Mouse (Mus musculus) spleen, adult 12 weeks (tissue): ENCODE results near the gene Klrb1c.
"Not testable (repeated sequence)": the region's sequence is repeated elsewhere in the genome, so short reads cannot be mapped to it uniquely, and the experiment has no call there.

ENCODE experiments used
- DNase-seq: peaks from one replicate; pipeline ENCODE4 v3.0.0; 2022; ENCODE audit warnings: low spot score

Gene Klrb1c

GRCm38 (mm10) chr6:128789115-128789514 lies at the start of gene Klrb1c:
Klrb1c (minus strand) TSS chr6:128789215.
- DNase-seq: no peak

DNA sequence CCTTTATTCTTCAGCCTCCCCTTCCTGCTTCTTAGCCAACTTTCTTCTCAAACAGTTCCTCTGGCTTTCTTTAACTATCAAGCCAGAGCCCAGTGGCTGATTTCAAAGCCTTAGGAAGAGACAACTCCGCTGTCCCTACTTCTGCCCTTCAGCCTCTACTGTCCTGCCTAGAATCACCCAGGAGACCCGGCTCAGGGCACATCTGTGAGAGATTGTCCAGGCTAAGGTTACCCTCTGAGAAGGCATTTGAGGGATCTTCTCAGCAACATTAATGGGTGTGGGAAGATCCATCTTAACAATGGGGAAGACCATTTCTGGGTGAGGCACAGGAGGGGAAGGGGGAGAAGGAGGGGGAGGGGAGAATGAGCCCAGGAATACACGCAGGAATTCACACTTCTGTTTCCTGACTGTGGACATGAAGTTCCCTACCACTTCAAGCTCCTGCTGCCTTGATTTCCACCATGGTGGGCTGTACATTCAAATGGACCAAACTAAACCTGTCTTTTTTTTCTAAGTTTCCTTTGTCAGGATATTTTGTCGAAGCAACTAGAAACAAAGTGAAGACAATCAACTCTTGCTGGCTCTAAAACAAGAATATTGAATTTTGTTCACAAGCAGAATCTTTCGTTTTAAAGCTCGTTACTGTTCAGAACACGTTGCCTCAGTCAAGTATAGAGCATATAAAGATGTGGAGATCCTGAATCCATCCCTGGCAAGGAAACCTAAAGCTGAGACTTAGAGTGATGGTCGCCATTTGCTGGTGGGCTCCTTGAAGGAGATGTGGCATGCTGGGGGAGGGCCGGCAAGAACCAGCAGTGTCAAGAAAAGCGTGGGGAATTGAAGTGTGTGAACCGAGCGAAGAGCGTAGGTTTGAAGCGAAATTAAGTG lies 48.7 kb upstream of the Klrb1c start:
- no peak for DNase-seq

- no peak for DNase-seq
Observed at GRCm38 (mm10) chr6:128836955-128837334, 47.9 kb upstream of the Klrb1c start.

DNA sequence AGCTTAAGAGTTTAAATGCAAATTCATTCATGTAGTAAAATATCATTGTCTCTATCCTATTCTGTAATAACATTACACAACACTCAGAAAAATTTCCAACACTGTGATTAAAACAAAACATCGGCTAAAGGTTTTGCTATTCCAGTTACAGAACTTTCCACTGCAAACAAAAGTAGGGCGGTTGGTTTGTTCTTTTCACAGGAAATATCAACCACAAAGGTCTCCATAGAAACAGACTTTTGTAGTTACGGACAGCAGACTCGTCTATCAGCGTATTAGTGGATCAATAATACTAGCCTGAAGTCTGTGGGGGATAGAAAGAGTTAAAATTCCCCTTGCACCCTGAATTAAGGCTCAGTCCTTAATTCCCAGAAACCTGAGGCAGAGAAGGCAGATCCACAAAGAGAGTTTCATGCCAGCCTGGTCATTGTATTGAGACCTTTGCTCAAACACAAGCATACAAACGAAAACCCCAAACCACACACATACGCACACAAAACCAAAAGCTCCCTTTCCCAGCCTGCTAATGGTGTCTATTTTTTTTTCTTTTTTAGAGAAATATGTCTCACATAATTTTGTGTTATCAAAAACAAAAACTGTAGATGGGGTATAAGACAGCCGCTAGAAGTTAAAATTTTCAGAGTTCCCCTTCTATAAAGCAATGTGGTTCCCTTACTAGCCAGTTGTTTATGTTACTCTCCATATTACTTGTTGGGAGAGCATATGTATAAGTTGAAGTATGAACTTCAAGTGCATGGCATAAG lies 47.4 kb upstream of the Klrb1c start:
- no peak for DNase-seq

DNA sequence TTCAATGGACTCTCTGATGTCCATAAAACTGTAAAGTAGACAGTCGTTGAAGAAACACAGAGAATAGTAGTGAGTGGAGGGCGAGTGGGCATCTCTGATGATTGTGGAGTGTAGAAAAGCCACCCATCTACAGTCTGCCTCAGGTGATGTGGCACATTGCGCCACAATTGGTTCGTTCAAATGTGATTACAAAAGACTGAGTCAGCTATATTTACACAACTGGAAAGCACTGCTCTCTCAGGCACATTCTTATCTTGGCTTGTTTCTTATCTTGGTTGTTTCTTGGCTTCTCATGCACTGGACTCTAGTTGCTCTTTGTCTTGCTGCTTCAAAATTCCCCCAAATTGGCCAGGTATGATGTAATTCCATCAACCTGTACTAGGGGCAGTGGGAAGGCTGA lies 46.6 kb upstream of the Klrb1c start:
- no peak for DNase-seq

DNA sequence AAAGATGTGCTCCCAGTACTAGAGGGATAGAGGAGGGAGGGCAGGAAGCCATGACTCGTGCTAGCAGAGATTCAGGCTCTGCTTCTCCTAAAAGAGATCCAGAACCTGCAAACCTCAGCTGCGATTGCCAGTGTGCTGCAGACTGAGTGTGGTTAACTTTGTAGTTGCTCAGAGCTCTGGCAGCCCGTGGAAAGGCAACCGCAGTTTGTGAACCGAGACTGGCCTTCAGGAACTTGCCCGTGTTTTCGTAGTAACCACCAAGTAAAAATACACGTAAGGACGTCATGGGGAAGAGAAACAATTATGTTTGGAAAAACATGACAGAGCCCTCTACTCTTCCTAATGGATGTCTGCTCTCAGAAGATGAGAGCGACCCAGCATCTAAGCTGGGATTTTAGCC lies 44.0 kb upstream of the Klrb1c start:
- no peak for DNase-seq

DNA sequence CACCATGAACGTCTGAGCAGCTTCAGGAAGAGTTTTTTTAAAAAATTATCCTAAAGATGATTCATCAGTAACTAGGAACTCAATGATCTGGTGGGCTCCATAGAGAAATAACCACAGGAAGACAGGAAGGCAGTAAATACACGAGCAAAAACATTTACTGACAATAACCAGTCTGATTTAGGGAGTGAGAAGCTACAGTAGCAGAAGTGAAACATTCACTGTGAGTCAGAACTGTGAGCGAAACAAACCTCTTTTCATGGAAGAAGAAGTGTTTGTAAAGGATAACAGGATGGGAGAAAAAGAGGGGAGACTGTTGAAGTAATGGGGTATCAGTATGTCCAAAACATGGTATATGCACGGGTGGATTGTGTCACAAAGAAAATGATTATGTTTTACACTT lies 40.8 kb upstream of the Klrb1c start:
- no peak for DNase-seq

GRCm38 (mm10) chr6:128826781-128827180 lies 37.8 kb upstream of the Klrb1c start:
- no peak for DNase-seq

GRCm38 (mm10) chr6:128826132-128826531 lies 37.1 kb upstream of the Klrb1c start, which contains the start of the genes Gm44511 and Klrb1b:
Gm44511 (minus strand) TSS chr6:128826315.
Klrb1b (minus strand) TSS chr6:128826331.
- DNase-seq: no peak

DNA sequence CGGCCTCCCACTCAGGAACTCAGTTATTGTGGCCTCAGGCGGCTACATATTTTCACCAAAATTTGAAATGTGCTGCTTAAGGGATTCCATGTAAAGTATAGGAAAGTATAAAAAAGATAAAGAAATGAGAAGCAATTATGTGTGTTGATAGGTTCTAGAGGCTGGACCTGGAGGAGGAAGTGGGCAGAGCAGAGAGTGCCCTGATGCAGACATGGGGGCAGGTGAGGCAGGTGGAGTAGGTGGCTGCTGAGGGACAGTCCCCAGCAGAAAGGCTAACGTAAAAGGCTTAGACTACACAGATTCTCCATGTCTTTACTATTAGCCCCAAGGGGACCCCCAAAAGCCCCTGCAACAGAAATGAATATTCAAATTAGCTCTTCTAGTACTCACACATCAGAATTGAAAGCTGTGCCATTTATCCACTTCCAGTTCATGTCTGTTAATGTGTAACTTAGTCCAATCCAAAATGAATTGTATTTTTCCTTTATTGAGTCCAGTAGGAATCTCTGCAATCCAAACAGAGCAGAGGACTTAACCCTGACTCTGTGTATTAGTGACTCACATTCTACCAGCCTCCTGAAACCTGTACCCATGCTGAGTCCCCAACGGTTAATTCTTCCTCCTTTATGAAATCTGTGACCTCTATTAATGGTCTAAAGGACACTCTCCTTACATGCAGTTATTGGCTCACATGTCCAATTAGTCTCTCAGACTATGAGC lies 29.2 kb upstream of the Klrb1c start:
- DNase-seq: no peak

GRCm38 (mm10) chr6:128808532-128808931 lies 19.5 kb upstream of the Klrb1c start:
- DNase-seq: no peak

- DNase-seq: no peak
Observed at GRCm38 (mm10) chr6:128807021-128807420, 18.0 kb upstream of the Klrb1c start.

DNA sequence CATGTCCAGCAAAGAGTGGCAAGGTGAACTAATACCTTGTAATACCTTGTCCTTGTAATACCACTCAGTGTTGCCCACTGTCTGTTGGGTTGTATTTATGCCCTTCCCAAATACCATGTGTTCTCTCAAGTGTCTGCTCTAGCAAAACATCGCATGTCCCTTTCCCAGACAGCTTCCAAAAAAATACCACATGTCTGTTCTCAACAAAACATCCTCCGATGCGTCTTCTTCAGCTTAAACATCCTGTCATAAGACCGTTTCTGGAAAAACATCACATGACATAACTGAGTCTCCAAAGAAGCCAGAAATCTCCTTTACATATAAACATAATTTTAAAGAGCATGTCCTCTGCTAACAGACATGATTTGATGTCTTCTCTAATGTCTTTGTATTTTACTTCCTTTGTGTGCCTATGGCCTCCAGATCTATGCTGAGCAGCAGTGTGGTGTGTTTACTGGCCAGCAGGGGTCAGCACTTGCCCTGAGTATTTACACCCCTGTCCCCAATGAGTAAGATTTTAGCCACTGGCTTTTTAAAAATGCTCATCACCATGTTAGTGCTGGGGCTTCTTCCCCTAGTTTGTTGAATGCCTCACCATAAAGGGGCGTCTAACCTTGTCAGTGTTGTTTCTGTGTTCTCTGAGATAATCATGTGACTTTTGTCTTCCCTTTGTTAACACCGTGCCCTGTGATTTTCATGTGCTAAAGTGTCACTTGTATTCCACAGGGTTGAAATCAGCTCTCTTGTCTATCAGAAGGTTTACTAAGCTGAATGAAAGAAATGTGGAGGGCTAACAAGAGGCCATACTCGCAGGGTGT lies 16.0 kb upstream of the Klrb1c start:
- DNase-seq: peak; percentile 34

DNA sequence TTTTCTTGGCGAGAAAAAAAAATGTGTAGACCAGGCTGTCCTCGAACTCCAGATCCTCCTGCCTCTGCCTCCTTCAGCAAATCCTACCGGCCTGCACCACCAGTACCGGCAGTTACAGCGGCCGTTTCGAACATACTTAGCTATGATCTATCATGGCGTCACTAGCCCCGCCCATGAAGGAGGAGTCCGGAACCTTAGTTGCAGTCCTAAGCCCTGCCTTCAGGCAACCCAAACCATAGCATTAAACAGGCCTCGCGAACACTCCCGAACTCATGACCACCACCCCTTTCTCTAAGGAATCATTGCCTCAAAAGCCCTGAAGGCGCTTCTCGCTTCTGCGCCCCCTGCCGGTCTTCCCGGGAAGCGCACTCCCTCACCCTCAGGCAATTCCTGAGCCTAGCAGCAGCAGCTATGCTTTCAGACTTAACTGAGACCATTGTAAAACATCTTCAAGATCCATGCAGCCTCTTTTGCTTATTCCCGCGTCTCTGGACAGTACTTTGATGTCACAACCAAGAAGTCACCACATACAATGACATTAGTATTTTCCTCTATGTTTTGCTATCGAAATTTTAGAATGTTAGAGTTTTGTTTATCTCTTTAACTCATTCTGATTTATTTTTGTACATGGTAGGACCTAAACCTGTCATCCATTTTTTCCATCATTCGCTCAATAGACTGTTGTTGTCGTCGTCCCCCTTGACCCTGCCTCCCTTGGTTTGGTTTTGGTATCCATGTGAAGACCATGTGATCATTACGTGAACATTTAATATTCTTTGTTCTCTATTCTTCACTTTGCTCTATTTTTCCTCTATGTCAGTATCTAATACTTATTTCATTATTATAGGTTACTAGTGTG lies 14.2 kb upstream of the Klrb1c start:
- DNase-seq: peak; percentile 96

DNA sequence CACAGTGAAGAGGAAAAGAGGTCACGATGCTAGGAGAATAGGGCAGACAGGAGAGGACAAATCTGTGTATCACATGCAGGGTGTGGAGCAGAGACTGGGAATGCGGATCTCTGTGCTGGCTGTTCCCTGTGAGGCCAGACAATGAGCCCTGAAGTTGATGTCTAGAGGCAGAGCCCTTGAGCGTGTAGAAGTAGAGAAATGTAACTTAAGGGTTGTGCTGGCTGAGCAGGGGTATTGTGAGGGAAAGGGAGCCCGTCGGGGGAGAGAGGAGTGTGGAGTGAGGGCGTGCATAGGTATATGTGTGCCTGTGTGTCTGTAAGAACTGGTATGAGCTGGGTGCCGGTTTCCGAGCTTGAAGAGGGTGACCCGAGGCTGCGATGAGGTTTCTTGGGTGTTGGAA lies 13.5 kb upstream of the Klrb1c start:
- no peak for DNase-seq

DNA sequence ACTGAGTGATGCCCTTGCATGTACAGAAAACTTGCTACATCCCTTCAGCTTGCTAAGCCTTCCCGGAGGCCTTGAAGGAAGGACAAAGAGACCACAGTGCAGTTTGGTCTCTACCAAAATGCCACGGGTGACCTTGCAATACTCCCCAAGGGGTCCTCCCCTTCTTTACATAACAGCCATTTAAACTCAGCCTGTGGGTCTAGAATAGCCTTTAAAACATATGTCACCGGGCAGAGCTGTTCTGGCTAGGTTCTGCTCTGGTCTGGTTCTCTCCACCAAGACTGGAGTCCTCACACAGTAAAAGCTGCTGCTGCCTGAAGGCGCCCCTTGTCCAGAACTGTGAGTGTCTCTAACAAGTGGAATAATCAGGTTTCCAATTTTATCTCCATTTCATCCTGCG lies 11.7 kb upstream of the Klrb1c start:
- DNase-seq: not testable (repeated sequence)

- no peak for DNase-seq
Observed at GRCm38 (mm10) chr6:128799896-128800270, 10.9 kb upstream of the Klrb1c start.

GRCm38 (mm10) chr6:128799144-128799895 lies 10.3 kb upstream of the Klrb1c start:
- DNase-seq: peak; percentile 92

DNA sequence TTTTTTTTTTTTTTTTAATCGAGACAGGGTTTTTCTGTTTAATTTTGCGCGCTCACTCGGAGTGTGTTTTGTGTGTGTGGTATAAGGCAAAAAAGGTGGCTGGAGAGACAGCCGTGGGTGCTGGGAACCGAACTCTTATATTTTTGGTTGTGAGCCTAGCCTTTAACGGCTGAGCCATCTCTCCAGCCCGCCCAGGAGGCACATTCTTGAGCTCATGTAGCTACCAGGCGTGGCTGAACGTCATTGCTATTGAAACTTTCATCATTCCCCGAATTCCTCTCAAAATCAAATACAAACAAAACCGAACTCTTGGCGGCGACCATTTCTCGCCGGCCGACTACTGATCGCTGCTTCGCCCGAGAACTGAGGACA lies 9.7 kb upstream of the Klrb1c start:
- DNase-seq: peak; percentile 80
